Mouse (Mus musculus): ENCODE measurements around the gene Prdm11.

- TF ChIP-seq POLR2A (IDR thresholded peaks at IDR 0.05; ENCODE audit: extremely low read depth, insufficient read depth, low read length) (no peak), CTCF (IDR thresholded peaks at IDR 0.05; ENCODE audit: low read depth, low read length) (no peak)
Observed at GRCm38 (mm10) chr2:92987108-92987618, 58.8 kb downstream of the Prdm11 start.
